Mouse (Mus musculus) hindbrain, embryonic 15.5 days (tissue): ENCODE data around the gene Camk2b. TPM values are rescaled to one million over a fixed set of nuclear protein-coding genes. Genes with fewer than 3 reads are reported as not detected.

Source experiments
- polyA plus RNA-seq: library from polyadenylated mRNA; unstranded; fragments of >200 nt; fragmentation: Nextera tagmentation; extraction: Ambion mirVana; gene quantifications from 2 replicates; pipeline ENCODE4 v1.2.1, GENCODE M21; 2015

The Camk2b gene
- polyA plus RNA-seq, 1 experiment from 2014 or later: 145 TPM

Other genes starting within 250 kb of the Camk2b start
- 7.3 TPM in 2 replicates for gene Polm, start 228.3 kb downstream of the Camk2b start, polyA plus RNA-seq
- 27.1 and 27.4 TPM in 2 replicates for gene Aebp1, start 204.4 kb downstream of the Camk2b start, polyA plus RNA-seq
- gene Pold2, start 188.1 kb downstream of the Camk2b start, polyA plus RNA-seq: 63.9 and 67.3 TPM in 2 replicates
- gene Myl7, start 167.6 kb downstream of the Camk2b start, polyA plus RNA-seq: 0.36 and 0.69 TPM in 2 replicates
- 5.7 and 5.8 TPM in 2 replicates for gene Gck, start 116.3 kb downstream of the Camk2b start, polyA plus RNA-seq
- 89.5 and 93.7 TPM in 2 replicates for gene Ykt6, start 110.7 kb downstream of the Camk2b start, polyA plus RNA-seq
- gene A730071L15Rik, start 133.7 kb upstream of the Camk2b start, polyA plus RNA-seq: 0.31 and 0.86 TPM in 2 replicates
- 64.5 and 65.2 TPM in 2 replicates for gene Nudcd3, start 134.1 kb upstream of the Camk2b start, polyA plus RNA-seq
- 0.07 and 0.08 TPM in 2 replicates for gene Npc1l1, start 163.8 kb upstream of the Camk2b start, polyA plus RNA-seq
- 67.6 and 69.0 TPM in 2 replicates for gene Ddx56, start 201.4 kb upstream of the Camk2b start, polyA plus RNA-seq
- gene Tmed4, start 208.5 kb upstream of the Camk2b start, polyA plus RNA-seq: 116 TPM in 2 replicates
- 130 and 133 TPM in 2 replicates for gene Ogdh, start 225.3 kb upstream of the Camk2b start, polyA plus RNA-seq